Mouse (Mus musculus) T-cell, adult 2 months (primary cell): Measurements from ENCODE around the gene Platr17.
"Not testable (repeated sequence)": the region's sequence is repeated elsewhere in the genome, so short reads cannot be mapped to it uniquely, and the experiment has no call there.

Source experiments
- DNase-seq: peaks from one replicate; pipeline ENCODE4 v3.0.0; 2022; ENCODE audit warnings: low spot score

The Platr17 gene

DNA sequence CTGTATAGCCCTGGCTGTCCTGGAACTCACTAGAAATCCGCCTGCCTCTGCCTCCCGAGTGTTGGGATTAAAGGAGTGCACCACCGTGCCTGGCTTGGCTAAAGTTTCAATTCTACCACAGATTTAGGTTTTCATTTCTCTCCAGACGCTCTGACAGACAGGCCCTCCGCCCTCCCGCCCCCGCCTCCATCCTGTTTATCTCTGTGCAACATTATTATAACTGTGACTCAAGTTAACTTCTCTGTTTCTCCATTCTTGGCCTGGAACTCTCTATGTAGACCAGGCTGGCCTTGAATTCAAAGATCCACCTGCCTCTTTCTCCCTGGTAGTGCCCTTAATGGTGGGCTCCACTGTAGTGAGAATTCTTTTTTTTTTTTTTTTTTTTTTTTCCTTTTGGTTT lies 2.4 kb upstream of the Platr17 start:
- no peak for DNase-seq

DNA sequence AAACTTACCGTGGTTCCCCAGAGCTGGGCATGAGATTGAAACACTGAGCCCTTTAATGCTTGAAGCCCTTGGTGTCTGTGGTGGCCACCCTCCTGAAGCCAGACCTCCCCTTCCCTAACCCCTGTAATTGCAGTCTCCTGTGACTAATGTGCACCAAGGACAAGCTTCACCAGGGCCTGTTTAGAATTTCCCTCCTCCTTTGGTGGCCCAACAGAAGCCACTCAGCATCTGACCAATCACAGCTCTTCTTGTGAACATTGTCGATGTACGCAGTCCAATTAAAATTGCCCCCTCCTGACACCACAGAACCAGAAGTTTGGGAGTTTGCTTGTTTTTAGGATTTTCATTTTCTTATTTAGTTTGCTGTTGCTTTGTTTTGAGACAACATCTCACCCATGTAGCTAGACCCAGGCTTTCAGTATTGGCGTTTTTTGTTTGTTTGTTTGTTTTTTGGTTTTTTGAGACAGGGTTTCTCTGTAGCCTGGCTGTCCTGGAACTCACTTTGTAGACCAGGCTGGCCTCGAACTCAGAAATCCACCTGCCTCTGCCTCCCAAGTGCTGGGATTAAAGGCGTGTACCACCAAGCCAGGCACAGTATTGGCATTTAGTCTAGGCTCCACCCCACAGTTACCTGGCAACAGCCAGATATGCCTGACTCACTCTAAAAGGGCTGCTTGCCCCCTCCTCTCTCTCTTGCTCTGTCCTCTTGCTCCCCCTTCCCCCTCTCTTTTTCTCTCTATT lies 854 bp upstream of the Platr17 start:
- not testable (repeated sequence) for DNase-seq

DNA sequence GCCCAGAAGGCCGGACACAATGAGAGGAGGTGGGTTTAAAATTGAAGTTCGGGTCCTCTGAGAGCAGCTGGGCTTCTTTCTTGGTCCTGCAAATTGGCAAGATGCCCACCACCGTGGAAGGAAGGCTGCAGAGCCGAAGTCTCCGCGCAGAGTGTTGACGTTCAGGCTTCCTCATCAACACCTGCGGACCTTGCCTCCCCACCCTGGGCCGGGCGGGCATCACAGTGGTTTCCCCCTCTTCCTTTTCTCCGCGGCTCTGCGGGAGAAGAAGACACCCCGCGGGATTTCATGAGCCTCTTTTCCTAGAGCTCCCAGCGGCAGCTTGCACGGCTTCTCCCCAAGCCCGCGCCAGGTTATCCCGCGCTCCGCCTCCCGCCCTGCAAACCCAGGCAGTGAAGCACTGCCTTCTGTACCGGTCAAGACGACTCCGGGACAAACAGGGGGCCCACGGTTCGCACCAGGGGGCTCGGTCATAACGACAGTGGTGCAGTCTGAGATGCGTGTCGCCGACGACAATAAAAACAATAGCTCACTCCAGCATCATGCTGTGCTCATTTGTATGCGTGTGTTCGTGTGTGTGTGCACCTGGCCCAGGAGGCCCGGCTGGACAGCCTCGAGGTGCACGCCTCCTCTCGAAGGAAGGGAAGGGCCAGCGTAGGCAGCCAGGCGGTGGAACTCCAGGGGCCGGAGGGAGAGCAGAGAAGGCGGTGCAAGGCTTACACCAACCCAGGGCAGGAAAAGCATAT lies 3.6 kb downstream of the Platr17 start:
- no peak for DNase-seq

DNA sequence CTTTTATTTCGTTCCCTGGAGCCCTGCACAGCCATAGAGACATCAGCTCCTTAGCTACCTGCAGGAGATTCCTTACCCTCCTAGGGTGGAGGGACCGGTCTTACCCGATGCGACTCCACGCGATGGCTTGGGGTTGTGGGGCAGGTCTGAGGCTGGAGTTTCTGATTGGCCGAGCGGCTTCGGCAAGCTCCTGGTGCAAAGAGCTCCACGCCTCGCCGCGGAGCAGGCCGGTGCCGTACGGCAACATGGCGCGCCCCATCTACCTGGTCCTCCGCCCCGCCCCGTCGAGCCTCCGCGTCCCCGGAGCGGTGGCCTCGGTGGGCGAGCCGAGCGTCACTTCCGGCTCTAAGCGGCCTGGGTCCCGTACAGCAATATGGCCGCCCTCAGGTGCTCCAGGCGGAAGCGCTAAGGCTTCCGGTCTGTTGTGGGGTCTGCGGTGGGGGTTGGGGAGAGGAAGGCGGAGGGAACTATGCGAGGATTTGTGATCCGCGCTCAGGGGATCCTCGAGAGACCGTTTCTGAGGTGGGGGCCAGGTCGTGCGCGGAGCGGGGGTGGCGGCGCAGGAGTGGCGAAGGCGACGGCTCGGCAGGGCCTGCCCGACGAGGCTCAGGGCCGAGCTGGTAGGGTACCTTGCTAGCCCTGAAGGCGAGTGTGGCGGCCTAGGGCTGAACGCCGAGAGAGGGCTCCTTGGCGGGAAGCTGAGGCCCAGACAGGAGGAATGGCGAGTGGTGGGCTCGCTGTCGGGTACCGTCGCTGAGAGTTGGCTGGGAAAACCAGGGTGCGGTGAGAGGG lies 4.3 kb downstream of the Platr17 start, which contains the start of gene Daxx:
Gene Daxx, plus strand, starts transcription at position 338 of the 792 bp plus-strand sequence.
- DNase-seq = peak; percentile 98

DNA sequence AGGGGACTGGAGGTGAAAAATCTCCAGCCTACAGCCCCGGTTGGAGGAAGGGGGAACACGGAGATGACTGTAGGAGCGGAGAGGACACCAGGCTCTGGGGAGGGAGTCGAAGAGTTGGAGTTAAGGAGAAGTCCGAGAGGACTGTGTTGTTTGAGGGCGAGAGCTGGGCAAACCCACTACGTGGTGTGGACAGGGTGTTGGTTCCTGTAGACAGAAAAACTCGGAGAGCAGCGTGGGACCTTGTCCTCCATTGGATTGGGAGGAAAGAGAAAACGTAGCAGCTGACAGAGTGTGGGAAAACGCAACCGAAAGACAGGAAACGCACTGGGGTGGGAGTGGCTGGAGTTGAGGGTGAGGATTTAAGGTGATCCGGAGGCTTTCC lies 4.9 kb downstream of the Platr17 start:
- peak; percentile 46 for DNase-seq

DNA sequence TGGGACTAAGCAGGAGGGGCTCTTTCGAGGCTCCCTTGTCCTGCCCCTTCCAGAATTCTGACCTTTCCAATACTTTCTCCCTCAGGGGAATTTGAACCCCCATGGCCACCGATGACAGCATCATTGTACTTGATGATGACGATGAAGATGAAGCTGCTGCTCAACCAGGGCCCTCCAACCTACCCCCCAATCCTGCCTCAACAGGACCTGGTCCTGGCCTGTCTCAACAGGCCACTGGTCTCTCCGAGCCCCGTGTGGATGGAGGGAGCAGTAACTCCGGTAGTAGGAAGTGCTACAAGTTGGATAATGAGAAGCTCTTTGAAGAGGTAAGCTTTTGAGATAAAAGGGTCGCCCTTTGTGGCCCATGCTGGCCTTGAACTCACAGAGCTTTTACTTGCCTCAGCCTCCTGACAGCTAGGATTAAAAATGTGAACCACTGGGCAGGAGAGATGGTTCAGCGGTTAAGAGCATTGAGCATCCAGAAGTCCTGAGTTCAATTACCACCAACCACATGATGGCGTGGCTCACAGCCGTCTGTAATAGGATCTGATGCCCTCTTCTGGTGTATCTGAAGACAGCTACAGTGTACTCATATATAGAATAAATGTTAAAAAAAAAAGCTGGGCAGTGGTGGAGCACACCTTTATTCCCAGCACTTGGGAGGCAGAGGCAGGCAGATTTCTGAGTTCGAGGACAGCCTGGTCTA lies 5.6 kb downstream of the Platr17 start:
- peak; percentile 47 for DNase-seq

DNA sequence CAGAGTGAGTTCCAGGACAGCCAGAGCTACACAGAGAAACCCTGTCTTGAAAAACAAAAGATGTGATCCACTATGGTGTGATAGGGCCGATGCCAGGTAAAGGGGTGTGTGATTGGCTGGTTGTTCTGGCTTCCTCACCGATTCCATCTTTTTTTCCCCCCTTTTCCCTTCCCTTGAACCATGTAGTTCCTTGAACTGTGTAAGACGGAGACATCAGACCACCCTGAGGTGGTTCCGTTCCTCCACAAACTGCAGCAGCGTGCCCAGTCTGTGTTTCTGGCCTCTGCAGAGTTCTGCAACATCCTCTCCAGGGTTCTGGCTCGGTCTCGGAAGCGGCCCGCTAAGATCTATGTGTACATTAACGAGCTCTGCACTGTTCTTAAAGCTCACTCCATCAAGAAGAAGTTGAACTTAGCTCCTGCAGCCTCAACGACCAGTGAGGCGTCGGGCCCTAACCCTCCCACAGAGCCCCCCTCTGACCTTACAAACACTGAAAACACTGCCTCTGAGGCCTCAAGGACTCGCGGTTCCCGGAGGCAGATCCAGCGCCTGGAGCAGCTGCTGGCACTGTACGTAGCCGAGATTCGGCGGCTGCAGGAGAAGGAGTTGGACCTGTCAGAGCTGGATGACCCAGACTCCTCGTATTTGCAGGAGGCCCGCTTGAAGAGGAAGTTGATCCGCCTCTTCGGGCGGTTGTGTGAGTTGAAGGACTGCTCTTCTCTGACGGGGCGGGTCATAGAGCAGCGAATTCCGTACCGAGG lies 6.3 kb downstream of the Platr17 start:
- DNase-seq = no peak

DNA sequence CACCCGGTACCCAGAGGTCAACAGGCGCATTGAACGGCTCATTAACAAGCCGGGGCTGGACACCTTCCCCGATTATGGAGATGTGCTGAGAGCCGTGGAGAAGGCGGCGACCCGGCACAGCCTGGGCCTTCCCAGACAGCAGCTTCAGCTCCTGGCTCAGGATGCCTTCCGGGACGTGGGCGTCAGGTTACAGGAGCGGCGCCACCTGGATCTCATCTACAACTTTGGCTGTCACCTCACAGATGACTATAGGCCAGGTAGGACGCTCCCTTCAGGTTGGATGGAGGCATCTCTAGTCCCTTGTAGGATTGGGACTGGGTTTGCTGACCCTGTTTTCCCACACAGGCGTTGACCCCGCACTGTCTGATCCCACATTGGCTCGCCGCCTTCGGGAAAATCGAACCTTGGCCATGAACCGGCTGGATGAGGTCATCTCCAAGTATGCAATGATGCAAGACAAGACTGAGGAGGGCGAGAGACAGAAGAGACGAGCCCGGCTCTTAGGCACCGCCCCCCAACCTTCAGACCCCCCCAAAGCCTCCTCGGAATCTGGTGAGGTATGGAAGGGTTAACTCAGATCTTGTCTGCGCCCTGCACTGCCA lies 7.0 kb downstream of the Platr17 start:
- no peak for DNase-seq

DNA sequence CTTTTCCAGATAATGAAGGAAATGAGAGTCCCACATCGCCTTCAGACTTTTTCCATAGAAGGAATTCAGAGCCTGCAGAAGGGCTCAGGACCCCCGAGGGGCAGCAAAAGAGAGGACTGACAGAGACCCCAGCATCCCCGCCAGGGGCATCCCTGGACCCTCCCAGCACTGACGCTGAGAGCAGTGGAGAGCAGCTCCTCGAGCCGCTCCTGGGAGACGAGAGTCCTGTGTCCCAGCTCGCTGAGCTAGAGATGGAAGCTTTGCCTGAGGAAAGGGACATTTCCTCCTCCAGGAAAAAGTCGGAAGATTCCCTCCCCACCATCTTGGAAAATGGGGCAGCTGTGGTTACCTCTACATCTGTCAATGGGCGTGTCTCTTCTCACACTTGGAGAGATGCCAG lies 8.3 kb downstream of the Platr17 start:
- DNase-seq = no peak

DNA sequence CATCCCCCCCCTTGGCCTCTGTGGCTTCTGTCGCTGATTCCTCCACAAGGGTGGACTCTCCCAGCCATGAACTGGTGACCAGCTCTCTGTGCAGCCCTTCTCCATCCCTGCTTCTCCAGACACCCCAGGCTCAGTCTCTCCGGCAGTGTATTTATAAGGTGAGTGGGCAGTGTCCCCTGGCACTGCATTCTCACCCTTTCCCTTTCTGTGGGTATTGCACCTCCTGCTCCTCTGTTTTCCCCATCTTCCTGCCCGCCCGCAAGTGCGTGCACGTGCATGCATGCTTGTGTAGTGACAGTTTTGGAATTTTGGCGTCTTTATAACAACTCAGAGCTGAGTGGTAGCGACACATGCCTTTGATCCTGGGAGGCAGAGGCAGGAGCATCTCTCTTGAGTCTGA lies 9.0 kb downstream of the Platr17 start:
- no peak for DNase-seq

DNA sequence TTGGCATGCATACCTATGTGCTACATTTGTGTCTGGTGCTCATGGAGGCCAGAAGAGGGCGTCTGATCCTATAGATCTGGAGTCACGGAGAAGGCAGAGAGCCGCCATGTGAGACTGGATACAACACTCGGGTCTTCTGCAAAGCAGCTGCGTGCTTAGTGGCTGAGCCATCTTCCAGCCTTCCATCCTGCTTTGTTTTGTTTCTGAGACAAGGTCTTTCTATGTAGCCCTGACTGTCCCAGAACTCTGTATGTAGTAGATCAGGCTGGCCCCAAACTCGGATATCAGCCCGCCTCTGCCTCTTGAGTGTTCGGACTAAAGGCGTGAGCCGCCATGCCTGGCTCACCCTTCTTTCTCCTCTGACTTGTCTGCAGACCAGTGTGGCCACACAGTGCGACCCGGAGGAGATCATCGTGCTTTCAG lies 10.0 kb downstream of the Platr17 start:
- DNase-seq = no peak

DNA sequence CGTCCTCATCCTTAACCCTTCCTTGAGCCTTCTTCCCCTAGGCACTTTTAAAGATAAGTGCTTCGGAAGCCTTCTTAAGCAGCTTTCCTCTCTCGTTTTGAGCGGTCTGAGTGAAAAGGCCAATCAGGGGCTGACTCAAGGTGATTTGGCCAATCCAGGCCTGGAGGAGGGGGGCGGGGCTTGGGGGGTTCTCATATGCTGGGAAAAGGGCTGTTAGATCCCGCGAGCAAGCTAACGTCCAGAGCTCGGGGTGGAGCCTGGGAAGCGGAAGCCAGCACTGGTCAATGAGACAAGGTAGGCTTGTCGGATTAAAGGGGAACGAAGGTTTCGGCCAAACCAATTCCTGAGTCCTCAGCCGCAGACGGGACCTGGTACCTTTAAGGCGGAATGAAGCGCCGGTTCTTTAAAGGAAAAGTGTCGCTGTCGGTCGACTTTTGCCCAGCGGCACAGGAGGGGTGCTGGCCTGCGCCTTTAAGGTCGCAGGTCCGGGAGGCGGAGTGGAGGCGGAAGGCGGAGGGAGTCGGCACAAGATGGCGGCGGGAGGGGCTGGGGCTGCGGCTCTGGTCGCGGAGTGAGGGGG lies 10.8 kb downstream of the Platr17 start, which contains the start of the genes Tapbp and Zbtb22:
Gene Tapbp, plus strand, starts transcription at position 229 of the 580 bp plus-strand sequence.
Gene Zbtb22, plus strand, starts transcription at position 234 of the 580 bp plus-strand sequence.
- DNase-seq = peak; percentile 92

DNA sequence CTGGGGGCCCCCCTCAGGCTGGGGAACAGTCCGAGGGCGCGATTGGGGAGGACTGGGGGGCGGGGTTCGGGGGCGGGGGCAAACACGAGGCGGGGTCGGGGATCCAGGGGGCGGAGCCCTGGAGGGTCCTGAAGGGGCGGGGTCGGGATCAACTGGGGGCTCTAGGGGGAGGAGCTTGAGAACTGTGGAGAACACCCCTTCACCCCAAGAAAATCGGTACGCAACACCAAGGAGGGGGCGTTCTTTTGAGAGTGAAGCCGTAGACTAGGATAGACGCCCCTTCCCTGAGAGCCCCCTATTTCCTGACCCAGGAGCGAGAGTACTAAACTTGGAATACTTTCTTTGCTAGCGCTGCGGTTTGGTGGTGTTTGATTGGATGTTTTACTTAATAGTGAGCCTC lies 11.4 kb downstream of the Platr17 start:
- no peak for DNase-seq

DNA sequence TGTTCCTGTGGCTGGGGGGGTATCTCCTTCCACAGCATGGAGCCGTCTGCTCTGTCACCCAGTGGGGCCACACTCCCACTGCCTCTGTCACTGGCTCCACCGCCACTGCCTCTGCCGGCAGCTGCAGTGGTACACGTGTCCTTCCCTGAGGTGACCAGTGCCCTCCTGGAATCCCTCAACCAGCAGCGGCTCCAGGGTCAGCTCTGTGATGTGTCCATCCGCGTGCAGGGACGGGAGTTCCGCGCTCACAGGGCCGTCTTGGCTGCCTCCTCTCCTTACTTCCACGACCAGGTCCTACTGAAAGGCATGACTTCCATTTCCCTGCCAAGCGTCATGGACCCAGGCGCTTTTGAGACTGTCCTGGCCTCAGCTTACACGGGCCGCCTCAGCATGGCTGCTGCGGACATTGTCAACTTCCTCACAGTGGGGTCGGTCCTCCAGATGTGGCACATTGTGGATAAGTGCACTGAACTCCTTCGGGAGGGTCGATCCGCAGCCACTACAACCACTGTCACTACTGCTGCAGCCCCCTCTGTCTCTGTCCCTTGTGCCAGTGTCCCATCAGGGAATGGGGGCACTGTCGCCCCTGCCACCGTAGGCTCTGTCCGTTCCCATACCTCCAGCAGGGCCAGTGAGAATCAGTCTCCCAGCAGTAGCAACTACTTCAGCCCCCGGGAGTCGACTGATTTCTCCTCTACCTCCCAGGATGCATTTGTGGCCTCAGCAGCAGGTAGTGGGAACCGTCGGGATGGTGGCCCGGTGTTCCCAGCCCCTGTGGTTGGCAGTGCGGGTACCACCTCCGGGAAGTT lies 12.1 kb downstream of the Platr17 start:
- no peak for DNase-seq

DNA sequence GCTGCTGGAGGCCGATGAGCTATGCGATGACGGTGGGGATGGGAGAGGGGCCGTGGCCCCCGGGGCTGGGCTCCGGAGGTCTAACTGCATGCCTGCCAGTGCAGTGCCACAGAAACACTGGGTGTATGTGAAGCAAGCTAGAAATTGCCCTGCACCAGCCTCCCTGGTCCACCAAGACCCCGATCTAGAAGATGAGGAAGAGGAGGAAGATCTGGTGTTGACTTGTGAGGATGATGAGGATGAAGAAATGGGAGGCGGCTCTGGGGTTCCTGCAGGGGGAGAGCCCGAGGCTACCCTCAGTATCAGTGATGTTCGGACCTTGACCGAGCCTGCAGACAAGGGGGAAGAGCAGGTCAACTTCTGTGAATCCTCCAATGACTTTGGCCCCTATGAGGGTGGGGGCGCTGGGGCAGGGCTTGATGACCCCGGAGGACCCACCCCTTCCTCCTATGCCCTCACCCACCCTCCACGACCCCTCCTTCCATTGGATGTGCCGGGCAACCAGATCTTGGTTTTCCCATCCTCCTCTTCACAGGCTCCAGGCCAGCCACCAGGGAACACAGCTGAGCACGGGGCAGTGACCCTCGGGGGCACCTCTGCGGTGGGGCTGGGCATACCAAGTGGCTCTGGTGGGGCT lies 12.8 kb downstream of the Platr17 start:
- no peak for DNase-seq

DNA sequence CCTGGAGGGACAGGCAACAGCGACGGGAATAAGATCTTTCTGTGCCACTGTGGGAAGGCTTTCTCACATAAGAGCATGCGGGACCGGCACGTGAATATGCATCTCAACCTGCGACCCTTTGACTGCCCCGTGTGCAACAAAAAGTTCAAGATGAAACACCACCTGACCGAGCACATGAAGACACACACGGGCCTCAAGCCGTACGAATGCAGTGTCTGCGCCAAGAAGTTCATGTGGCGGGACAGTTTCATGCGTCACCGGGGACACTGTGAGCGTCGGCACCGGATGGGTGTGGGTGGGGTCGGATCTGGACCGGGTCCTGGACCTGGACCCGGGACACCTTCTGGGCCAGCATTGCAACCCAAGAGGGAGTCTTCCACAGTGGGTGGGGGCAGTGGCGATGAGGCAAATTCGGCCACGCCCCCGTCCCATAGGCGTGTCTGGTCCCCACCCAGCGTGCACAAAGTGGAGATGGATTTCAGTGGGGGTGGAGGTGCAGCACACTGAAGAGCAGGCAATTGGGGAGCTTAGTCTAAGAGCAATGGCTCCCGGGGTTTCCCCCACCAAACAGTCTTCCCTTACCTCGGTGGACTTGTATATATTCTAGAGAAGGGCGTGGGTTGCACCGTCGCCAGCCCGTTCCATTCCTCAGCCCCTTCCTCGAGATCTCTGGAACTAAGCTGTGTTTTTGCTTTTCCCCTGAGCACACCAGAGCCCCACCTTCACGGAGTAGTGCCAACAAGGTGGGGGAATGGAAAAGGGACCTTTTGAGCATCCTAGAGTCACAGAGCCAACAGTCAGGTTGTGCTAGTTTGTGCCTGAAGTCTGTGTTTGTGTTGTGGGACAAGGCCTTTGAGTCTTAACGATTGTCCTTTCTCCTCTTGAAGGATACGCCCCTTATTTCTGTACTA lies 13.6 kb downstream of the Platr17 start:
- no peak for DNase-seq

DNA sequence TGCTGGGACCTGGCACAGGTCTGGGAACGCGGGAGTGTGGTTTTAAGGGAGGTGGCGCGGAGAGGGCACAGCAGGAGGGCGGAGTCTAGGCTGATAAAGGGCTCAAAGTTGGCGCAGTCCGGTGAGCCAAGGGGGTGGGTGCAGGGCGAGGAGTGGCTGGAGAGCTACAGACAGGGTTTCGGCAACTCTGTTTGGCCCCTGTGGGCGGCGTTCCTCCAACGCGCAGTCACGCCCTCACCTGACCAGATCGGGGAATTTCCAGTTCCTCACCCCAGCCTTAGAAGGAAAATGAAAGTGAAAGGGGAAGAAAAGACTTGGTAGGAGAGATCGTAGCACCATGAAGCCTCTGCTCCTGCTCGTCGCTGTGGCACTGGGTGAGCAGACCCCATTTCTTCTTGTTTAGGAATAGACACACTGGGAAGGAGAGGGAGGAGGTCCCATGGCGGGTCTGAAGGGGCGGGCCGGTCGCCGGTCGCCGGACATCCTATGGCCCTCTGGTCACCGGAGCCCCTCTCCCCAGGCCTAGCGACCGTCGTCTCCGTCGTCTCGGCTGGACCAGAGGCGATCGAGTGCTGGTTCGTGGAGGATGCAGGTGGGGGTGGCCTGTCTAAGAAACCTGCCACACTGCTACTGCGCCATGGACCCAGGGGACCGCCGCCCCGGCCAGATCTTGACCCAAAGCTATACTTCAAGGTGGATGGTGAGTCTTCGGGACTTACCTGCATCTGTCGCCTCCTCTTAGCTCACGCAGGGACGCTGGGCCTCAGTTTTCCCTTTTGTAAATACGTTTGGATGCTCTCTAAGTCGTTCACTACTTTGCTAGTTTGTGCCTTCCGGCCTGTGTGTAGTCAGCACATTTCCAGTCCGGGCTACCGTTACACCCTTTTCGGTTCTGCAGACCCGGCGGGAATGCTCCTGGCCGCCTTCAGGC lies 14.7 kb downstream of the Platr17 start:
- peak; percentile 87 for DNase-seq
